Mouse (Mus musculus): ENCODE results near the gene Nbeal2. TPM values are rescaled to one million over a fixed set of nuclear protein-coding genes. Genes with fewer than 3 reads are reported as not detected.

The Nbeal2 gene
- total and polyA plus RNA-seq, 2 experiments from 2014 or later = 1.8 to 11.5 TPM

GRCm38 (mm10) chr9:110638611-110639021 lies 15.3 kb downstream of the Nbeal2 start:
- Histone ChIP-seq H3K27me3 (ENCODE audit: insufficient read depth, low read length) (no peaks in the 10 kb centered on the region), H3K4me2 (ENCODE audit: low read depth, low read length) (no peak overlapping the region), H3K4me1 (ENCODE audit: insufficient read depth, low read length) (no peaks in the 10 kb centered on the region), H3K4me3 (ENCODE audit: low read length) (no peak overlapping the region), H3K36me3 (ENCODE audit: insufficient read depth, low read length) (no peaks in the 10 kb centered on the region), H3K27ac (no peak overlapping the region), H3K9me3 (ENCODE audit: low read length) (no peaks in the 10 kb centered on the region), H3K9ac (replicated peaks; ENCODE audit: low read length) (no peak overlapping the region)
- peak; percentile 14; the same call in 1 of the 2 replicates for TF ChIP-seq CTCF (IDR thresholded peaks at IDR 0.05; ENCODE audit: low read depth)
- ATAC-seq (peak; percentile 33; the same call in 1 of the 2 replicates), DNase-seq (ENCODE audit: low spot score) (peak; percentile 38)
- 63% methylated on average over 10 of the region's 10 CpGs for WGBS

GRCm38 (mm10) chr9:110635225-110635624 lies 18.7 kb downstream of the Nbeal2 start:
- DNase-seq (ENCODE audit: low spot score) (peak; percentile 88), ATAC-seq (peak; percentile 47)
- Histone ChIP-seq H3K9me3 (ENCODE audit: low read length) (no peaks in the 10 kb centered on the region), H3K4me2 (ENCODE audit: low read depth, low read length) (no peak overlapping the region), H3K9ac (replicated peaks; ENCODE audit: low read length) (no peak overlapping the region), H3K27ac (no peak overlapping the region), H3K36me3 (ENCODE audit: insufficient read depth, low read length) (no peaks in the 10 kb centered on the region), H3K27me3 (ENCODE audit: insufficient read depth, low read length) (no peaks in the 10 kb centered on the region), H3K4me1 (ENCODE audit: insufficient read depth, low read length) (no peaks in the 10 kb centered on the region), H3K4me3 (ENCODE audit: low read length) (no peak overlapping the region)
- TF ChIP-seq CTCF (IDR thresholded peaks at IDR 0.05; ENCODE audit: low read depth) = peak; percentile 97
- 11% methylated on average over 19 of the region's 19 CpGs for WGBS

GRCm38 (mm10) chr9:110633882-110634281 lies 20.1 kb downstream of the Nbeal2 start:
- no peak for ATAC-seq
- 84% methylated on average over 17 of the region's 17 CpGs for WGBS

GRCm38 (mm10) chr9:110632671-110633070 lies 21.3 kb downstream of the Nbeal2 start:
- no peak for DNase-seq (ENCODE audit: low spot score)
- H3K4me3 ChIP-seq (ENCODE audit: low read length) = no peak overlapping the region
- H3K4me2 ChIP-seq (ENCODE audit: low read depth, low read length) = no peak overlapping the region
- H3K36me3 ChIP-seq (ENCODE audit: insufficient read depth, low read length) = no peaks in the 10 kb centered on the region
- no peak for TF ChIP-seq CTCF (IDR thresholded peaks at IDR 0.05; ENCODE audit: low read depth)
- H3K27ac ChIP-seq = no peak overlapping the region
- WGBS = 80% methylated on average over 15 of the region's 15 CpGs
- H3K9me3 ChIP-seq (ENCODE audit: low read length) = no peaks in the 10 kb centered on the region
- H3K4me1 ChIP-seq (ENCODE audit: insufficient read depth, low read length) = no peaks in the 10 kb centered on the region
- H3K9ac ChIP-seq (replicated peaks; ENCODE audit: low read length) = no peak overlapping the region
- no peaks in the 10 kb centered on the region for H3K27me3 ChIP-seq (ENCODE audit: insufficient read depth, low read length)
- ATAC-seq = no peak

More at GRCm38 (mm10) chr9:110633882-110634281, 20.1 kb downstream of the Nbeal2 start:
- H3K36me3 ChIP-seq (ENCODE audit: insufficient read depth, low read length) = no peaks in the 10 kb centered on the region
- no peaks in the 10 kb centered on the region for H3K9me3 ChIP-seq (ENCODE audit: low read length)
- H3K9ac ChIP-seq (replicated peaks; ENCODE audit: low read length) = no peak overlapping the region
- TF ChIP-seq CTCF (IDR thresholded peaks at IDR 0.05; ENCODE audit: low read depth) = no peak
- H3K27ac ChIP-seq = no peak overlapping the region
- no peak overlapping the region for H3K4me3 ChIP-seq (ENCODE audit: low read length)
- no peaks in the 10 kb centered on the region for H3K4me1 ChIP-seq (ENCODE audit: insufficient read depth, low read length)
- DNase-seq (ENCODE audit: low spot score) = no peak
- no peaks in the 10 kb centered on the region for H3K27me3 ChIP-seq (ENCODE audit: insufficient read depth, low read length)
- no peak overlapping the region for H3K4me2 ChIP-seq (ENCODE audit: low read depth, low read length)

- DNase-seq (ENCODE audit: low spot score) (peak; percentile 64), ATAC-seq (peak; percentile 44)
- Histone ChIP-seq H3K36me3 (ENCODE audit: insufficient read depth, low read length) (no peaks in the 10 kb centered on the region; the same call in 1 of the 2 replicates), H3K27ac (no peak overlapping the region; the same call in 1 of the 2 replicates), H3K4me3 (ENCODE audit: low read length) (0 out of 2 replicates have a peak overlapping the region, but pooled peaks have one; percentile 3), H3K4me1 (ENCODE audit: insufficient read depth, low read length) (no peaks in the 10 kb centered on the region), H3K9me3 (ENCODE audit: low read length) (no peaks in the 10 kb centered on the region), H3K4me2 (ENCODE audit: low read depth, low read length) (peak overlapping the region; percentile 45), H3K27me3 (ENCODE audit: insufficient read depth, low read length) (no peaks in the 10 kb centered on the region), H3K9ac (replicated peaks; ENCODE audit: low read length) (0 out of 2 replicates have a peak overlapping the region, but pooled peaks have one; percentile 3)
- 21% methylated on average over 30 of the region's 30 CpGs for WGBS
- TF ChIP-seq CTCF (IDR thresholded peaks at IDR 0.05; ENCODE audit: low read depth) = peak; percentile 49
Observed at GRCm38 (mm10) chr9:110631651-110632275, 22.2 kb downstream of the Nbeal2 start.

- TF ChIP-seq CTCF (IDR thresholded peaks at IDR 0.05; ENCODE audit: low read depth) = peak; percentile 79
- DNase-seq (ENCODE audit: low spot score) = peak; percentile 85
- H3K27me3 ChIP-seq (ENCODE audit: insufficient read depth, low read length) = no peaks in the 10 kb centered on the region
- no peaks in the 10 kb centered on the region for H3K4me1 ChIP-seq (ENCODE audit: insufficient read depth, low read length)
- WGBS = 13% methylated on average over 10 of the region's 10 CpGs
- no peak overlapping the region for H3K27ac ChIP-seq
- H3K36me3 ChIP-seq (ENCODE audit: insufficient read depth, low read length) = no peaks in the 10 kb centered on the region; the same call in 1 of the 2 replicates
- H3K9me3 ChIP-seq (ENCODE audit: low read length) = no peaks in the 10 kb centered on the region
- peak overlapping the region; percentile 45 for H3K4me2 ChIP-seq (ENCODE audit: low read depth, low read length)
- ATAC-seq = peak; percentile 38
- no peak overlapping the region for H3K9ac ChIP-seq (replicated peaks; ENCODE audit: low read length)
- 0 out of 2 replicates have a peak overlapping the region, but pooled peaks have one; percentile 3 for H3K4me3 ChIP-seq (ENCODE audit: low read length)
Observed at GRCm38 (mm10) chr9:110631191-110631590, 22.8 kb downstream of the Nbeal2 start.

- Histone ChIP-seq H3K9me3 (ENCODE audit: low read length) (no peaks in the 10 kb centered on the region), H3K9ac (replicated peaks; ENCODE audit: low read length) (no peak overlapping the region), H3K27ac (no peak overlapping the region), H3K36me3 (ENCODE audit: insufficient read depth, low read length) (no peaks in the 10 kb centered on the region; the same call in 1 of the 2 replicates), H3K4me1 (ENCODE audit: insufficient read depth, low read length) (no peaks in the 10 kb centered on the region), H3K27me3 (ENCODE audit: insufficient read depth, low read length) (no peaks in the 10 kb centered on the region), H3K4me2 (ENCODE audit: low read depth, low read length) (no peak overlapping the region), H3K4me3 (ENCODE audit: low read length) (no peak overlapping the region)
- no peak for DNase-seq (ENCODE audit: low spot score)
- no peak for ATAC-seq
- WGBS = 80% methylated on average over 15 of the region's 15 CpGs
- TF ChIP-seq CTCF (IDR thresholded peaks at IDR 0.05; ENCODE audit: low read depth) = no peak
Observed at GRCm38 (mm10) chr9:110630171-110630570, 23.8 kb downstream of the Nbeal2 start.

Measured in hindbrain, postnatal 0 days (tissue).